Mouse (Mus musculus) kidney, postnatal 10 days (tissue): ENCODE data around the gene Grap2.
A peak's percentile ranks its signal among the peaks of the same experiment; 100 is the strongest.

Experiments used
- DNase-seq: peaks from one replicate; pipeline ENCODE4 v3.0.0; 2021; ENCODE audit warnings: mixed read lengths

Gene Grap2

GRCm38 (mm10) chr15:80685603-80685895 is 113.2 kb downstream of the Grap2 start:
- no peak for DNase-seq

- no peak for DNase-seq
Measured at GRCm38 (mm10) chr15:80688536-80688935, 116.1 kb downstream of the Grap2 start.

- no peak for DNase-seq
Measured at GRCm38 (mm10) chr15:80693492-80693891, 121.1 kb downstream of the Grap2 start.

- DNase-seq = peak; percentile 78
Measured at GRCm38 (mm10) chr15:80694125-80694910, 121.9 kb downstream of the Grap2 start.

- DNase-seq = no peak
Measured at GRCm38 (mm10) chr15:80697564-80697963, 125.2 kb downstream of the Grap2 start.

- DNase-seq = no peak
Measured at GRCm38 (mm10) chr15:80701481-80702257, 129.3 kb downstream of the Grap2 start.
